Mouse (Mus musculus) brain, embryonic 14.5 days (tissue): ENCODE results near the gene 1700034I23Rik.

Source experiments
- CTCF ChIP-seq: fragments of 200-500 bp; IDR thresholded peaks from 2 replicates; pipeline ENCODE4 v1.5.1; 2012; ENCODE audit warnings: inconsistent platforms, mild to moderate bottlenecking, moderate library complexity, borderline replicate concordance; ENCODE audit not compliant: insufficient read depth, insufficient read length; ENCODE audit errors: extremely low read depth
- POLR2A ChIP-seq: fragments of 200-500 bp; IDR thresholded peaks from 2 replicates; pipeline ENCODE4 v1.6.1; 2012; ENCODE audit warnings: mild to moderate bottlenecking, inconsistent platforms, borderline replicate concordance; ENCODE audit not compliant: poor library complexity, insufficient read depth, insufficient read length, severe bottlenecking; ENCODE audit errors: extremely low read depth

DNA sequence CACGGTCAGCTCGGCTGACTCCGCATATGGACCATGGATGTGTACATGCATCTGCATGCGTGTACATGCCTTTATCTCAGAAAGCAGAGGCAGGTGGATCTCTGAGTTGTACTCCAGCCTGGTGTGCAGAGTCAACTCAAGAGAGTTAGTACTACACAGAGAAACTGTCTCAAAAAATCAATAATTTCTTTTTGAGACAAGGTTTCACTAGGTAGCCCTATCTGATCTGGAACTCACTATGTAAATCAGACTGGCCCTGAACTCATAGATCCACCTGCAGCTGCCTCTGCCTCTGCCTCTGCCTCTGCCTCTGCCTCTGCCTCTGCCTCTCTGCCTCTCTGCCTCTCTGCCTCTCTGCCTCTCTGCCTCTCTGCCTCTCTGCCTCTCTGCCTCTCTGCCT is 36.2 kb upstream of the 1700034I23Rik start:
- TF ChIP-seq POLR2A (no peak), CTCF (no peak)
